22 mouse cellular contexts compared by ENCODE assay signal in the genomic region with DNA sequence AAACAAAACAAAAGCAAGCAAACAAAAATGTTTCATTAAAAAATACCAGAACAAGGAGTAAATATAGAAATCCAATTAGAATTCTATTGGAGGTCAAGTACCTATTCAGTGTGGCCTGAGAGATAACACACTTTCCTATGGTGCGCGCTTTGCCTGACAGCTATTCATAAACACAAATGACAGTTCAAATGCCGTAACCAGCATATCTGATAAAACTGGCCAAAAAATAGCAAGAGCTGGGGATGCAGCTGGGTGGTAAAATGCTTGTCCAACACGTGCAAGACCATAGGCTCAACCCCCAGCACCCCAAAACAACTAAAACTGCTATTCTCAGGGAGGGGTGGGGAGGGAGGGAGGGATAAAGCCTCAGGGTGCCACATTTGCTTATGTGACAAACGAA. TPM values are rescaled to one million over a fixed set of nuclear protein-coding genes. Genes with fewer than 3 reads are reported as not detected.
"Had no signal": no experiment of that assay in that cellular context is flagged by ENCODE, and none has a peak within 500 bp of the region (broad histone marks: within the 10 kb centered on the region; RNA-seq: fewer than 3 reads in every experiment).

No protein-coding gene starts in this region.

- H3K9me3 ChIP-seq: intestine, embryonic 15.5 days; kidney, embryonic 15.5 days; limb, embryonic 12.5 days; limb, embryonic 15.5 days; midbrain, embryonic 10.5 days; midbrain, embryonic 13.5 days; neural tube, embryonic 13.5 days; stomach, embryonic 15.5 days had no signal

- ATAC-seq: intestine, embryonic 15.5 days; lung, postnatal 0 days; midbrain, embryonic 13.5 days; midbrain, embryonic 16.5 days had no signal

- H3K4me3 ChIP-seq: intestine, embryonic 15.5 days; kidney, embryonic 15.5 days; limb, embryonic 12.5 days; limb, embryonic 15.5 days; midbrain, embryonic 10.5 days; midbrain, embryonic 13.5 days; myocyte; neural tube, embryonic 13.5 days; stomach, embryonic 15.5 days had no signal

- H3K9ac ChIP-seq: intestine, embryonic 15.5 days; kidney, embryonic 15.5 days; limb, embryonic 12.5 days; limb, embryonic 15.5 days; lung, embryonic 14.5 days; midbrain, embryonic 13.5 days; neural tube, embryonic 13.5 days; stomach, embryonic 15.5 days had no signal

- H3K27ac ChIP-seq: intestine, embryonic 15.5 days; kidney, embryonic 15.5 days; limb, embryonic 12.5 days; limb, embryonic 15.5 days; macrophage; midbrain, embryonic 10.5 days; midbrain, embryonic 13.5 days; neural tube, embryonic 13.5 days; stomach, embryonic 15.5 days had no signal

- H3K4me1 ChIP-seq: intestine, embryonic 15.5 days; kidney, embryonic 15.5 days; limb, embryonic 15.5 days; neural tube, embryonic 13.5 days had no signal

- H3K36me3 ChIP-seq: intestine, embryonic 15.5 days; kidney, embryonic 15.5 days; limb, embryonic 12.5 days; limb, embryonic 15.5 days; midbrain, embryonic 13.5 days; neural tube, embryonic 13.5 days; stomach, embryonic 15.5 days had no signal

- DNase-seq: kidney, adult 11 months; kidney, adult 8-10 months; kidney, postnatal 10 days; kidney, postnatal 36 days; left cerebral cortex, postnatal 4 days; lung, embryonic 14.5 days; retina, postnatal 1 day; right cerebral cortex, postnatal 25 days; spleen, adult 18-20 months; thymus, postnatal 25 days had no signal

- H3K27me3 ChIP-seq: intestine, embryonic 15.5 days; midbrain, embryonic 13.5 days; neural tube, embryonic 13.5 days had no signal

RNA-seq across cellular contexts. Expression of a gene that starts 33.6 kb away (rescaled TPM):
- polyA plus RNA-seq: myocyte had no signal
